Mouse (Mus musculus) adrenal gland, adult 18-20 months (tissue): ENCODE measurements around the gene Gm498. TPM values are rescaled to one million over a fixed set of nuclear protein-coding genes. Genes with fewer than 3 reads are reported as not detected.
A peak's percentile ranks its signal among the peaks of the same experiment; 100 is the strongest.

Source experiments
- DNase-seq, 2 experiments: peaks; one replicate each; pipeline ENCODE4 v3.0.0; 2021 to 2022; ENCODE audit warnings: low spot score in 2 of 2
- long read RNA-seq, 2 experiments: library from polyadenylated mRNA; stranded (forward); transcript quantifications; one replicate each; pipeline ENCODE4 v2.0.0; 2021
- total RNA-seq, 2 experiments: library from RNA; stranded (reverse); gene quantifications; 1 replicate in 1 of 2; 2 replicates in 1 of 2; pipeline ENCODE4 v1.2.3; 2021

The Gm498 gene
- not detected for total RNA-seq
- long read RNA-seq, experiment 1: 0 reads
- long read RNA-seq, experiment 2: 0 reads

- no peak for DNase-seq
Observed at GRCm38 (mm10) chr7:143866538-143866937, at the start of gene Gm498. Gm498 (plus strand) TSS chr7:143866838.

- no peak for DNase-seq
Observed at GRCm38 (mm10) chr7:143819201-143819600, 47.4 kb upstream of the Gm498 start.

GRCm38 (mm10) chr7:143821241-143821640, 45.4 kb upstream of the Gm498 start:
- DNase-seq: no peak

DNA sequence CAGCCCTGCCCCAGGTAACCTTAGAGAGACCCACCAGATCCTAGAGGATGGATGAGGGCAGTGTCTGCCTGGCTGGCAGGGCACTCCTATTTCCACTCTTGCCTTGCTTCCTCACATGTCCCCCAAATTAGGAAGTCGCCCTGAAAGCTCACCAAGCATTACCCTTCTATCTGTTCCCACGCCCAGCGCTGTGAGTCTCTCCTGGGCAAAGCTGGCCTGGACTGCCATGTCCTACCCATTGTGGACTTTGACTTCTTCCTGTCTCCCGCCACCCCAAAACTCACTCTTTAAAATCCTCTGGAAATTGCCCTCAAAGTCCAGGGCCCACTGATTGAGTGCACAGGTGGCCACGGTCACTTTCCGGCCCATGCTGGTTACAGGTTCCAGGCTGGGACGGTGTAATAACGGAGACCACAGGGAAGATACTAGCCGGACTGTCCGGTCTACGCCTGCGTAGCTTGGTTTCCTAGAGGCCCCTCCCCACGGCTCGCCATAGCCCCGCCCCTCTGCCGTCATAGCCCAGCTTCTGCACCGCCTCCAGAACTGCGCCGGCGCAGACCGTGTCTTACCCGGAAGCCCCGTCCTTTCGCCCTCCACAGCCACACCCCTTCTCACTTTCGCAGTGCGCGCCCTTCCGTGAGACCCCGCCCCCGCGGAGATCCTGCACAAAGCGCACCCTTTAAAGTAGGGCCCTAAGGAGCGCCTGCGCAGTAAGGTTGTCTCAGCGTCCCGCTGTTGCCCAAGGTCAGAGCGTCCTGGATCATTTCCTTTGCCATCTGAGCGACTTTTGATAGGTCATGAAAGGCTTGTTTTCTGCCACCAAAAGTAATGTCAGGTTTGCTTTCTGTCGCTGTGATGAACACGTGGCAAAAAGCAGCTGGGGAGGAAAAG, 44.0 kb upstream of the Gm498 start, which contains the start of the genes Nadsyn1 and Dhcr7:
Gene Nadsyn1, minus strand, starts transcription at position 475 of the 891 bp plus-strand sequence.
Gene Dhcr7, plus strand, starts transcription at position 771 of the 891 bp plus-strand sequence.
- peak; percentile 98 for DNase-seq

GRCm38 (mm10) chr7:143823266-143823605, 43.4 kb upstream of the Gm498 start:
- no peak for DNase-seq

GRCm38 (mm10) chr7:143826985-143827384, 39.7 kb upstream of the Gm498 start:
- no peak for DNase-seq

- peak; percentile 87 to 88 for DNase-seq
Observed at GRCm38 (mm10) chr7:143829504-143830331, 36.9 kb upstream of the Gm498 start.

GRCm38 (mm10) chr7:143830399-143830798, 36.2 kb upstream of the Gm498 start:
- DNase-seq: no peak

- DNase-seq: peak; percentile 63 to 77
Observed at GRCm38 (mm10) chr7:143832196-143832595, 34.4 kb upstream of the Gm498 start.

DNA sequence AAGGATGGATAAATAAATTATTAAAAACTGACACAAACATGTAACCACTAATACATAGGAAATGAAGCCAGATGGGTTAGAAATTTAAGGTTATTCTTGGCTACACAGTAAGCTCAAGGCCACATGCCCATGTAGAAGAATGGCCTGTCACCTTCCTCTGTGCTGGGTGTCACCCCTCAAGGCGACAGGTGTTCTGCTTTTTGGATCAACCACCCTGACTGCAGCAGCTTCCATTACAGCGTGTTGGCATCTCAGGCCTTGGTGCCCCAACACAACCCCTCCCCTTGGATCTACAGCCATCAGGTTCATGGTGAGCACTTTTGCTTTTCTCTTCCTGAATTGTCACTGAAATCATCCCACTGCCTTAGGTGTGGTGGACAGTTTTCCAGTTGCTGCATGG, 34.0 kb upstream of the Gm498 start:
- no peak for DNase-seq

GRCm38 (mm10) chr7:143833581-143834190, 33.0 kb upstream of the Gm498 start:
- peak in 1 of 2 experiments; percentile 55 for DNase-seq

- DNase-seq: no peak
Observed at GRCm38 (mm10) chr7:143834316-143834715, 32.3 kb upstream of the Gm498 start.

DNA sequence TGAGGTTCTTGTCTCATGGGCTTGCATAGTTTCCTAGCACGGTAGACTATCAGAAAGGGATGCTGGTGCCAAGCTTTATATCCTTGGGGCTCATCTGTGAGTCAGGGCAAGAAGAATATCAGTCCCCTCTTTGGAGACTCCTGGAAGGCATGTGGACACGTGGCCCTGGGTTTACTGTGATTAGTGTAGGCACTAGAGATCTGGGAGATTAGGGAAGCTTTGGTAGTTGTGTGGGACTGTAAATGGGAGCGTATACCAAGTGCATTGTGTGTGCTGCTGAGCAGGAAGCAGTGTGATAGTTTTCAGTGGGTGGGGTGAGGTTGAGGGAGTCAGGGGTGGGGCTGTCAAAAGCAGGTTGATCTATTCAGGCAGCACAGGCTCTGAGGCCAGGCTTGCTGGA, 31.7 kb upstream of the Gm498 start:
- peak in 1 of 2 experiments; percentile 35 for DNase-seq

- no peak for DNase-seq
Observed at GRCm38 (mm10) chr7:143837705-143838358, 28.8 kb upstream of the Gm498 start.

DNA sequence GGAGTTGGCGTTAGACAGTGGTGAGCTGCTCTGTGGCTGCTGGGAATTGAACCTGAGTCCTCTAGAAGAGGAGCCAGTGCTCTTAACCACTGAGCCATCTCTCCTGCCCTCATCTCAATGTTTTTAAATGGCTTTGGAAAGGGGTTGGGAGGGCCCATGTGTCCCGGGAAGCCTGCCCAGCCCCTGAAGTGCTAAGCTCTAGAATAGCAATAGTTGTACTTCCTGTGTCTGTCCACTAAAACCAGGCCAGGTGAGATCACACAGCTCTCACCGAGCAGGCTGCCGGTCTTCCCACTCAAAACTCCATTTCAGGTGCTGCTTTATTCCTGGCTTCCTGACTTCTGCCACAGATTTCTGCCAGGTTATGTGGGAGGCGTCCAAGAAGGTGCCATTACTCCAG, 26.5 kb upstream of the Gm498 start:
- DNase-seq: no peak

DNA sequence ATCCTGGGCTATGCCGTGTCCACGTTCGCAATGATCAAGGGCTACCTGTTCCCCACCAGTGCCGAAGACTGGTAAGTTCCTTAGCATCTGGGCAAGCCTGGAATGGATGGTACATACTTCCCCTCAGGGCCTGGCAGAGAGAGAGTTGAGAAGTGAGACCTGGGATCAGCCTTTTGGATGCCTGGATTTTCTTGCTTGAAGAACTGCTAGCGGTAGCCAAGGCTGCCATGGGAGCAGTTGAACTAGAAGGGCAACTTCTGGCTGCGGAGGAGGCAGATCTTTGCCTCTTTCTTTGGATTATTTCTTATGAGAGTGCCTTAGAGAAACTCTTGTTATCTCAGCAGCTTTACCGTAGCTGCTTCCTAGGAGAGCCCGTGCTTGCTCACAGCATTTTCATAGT, 25.3 kb upstream of the Gm498 start:
- no peak for DNase-seq

- DNase-seq: no peak
Observed at GRCm38 (mm10) chr7:143848127-143848767, 18.4 kb upstream of the Gm498 start.

GRCm38 (mm10) chr7:143848768-143849482, 17.7 kb upstream of the Gm498 start:
- DNase-seq: no peak

GRCm38 (mm10) chr7:143868874-143869273, 2.2 kb downstream of the Gm498 start:
- DNase-seq: no peak

GRCm38 (mm10) chr7:143883717-143884116, 17.1 kb downstream of the Gm498 start:
- no peak for DNase-seq
